ENCODE assay signal across 8 mouse cellular contexts in the genomic region with DNA sequence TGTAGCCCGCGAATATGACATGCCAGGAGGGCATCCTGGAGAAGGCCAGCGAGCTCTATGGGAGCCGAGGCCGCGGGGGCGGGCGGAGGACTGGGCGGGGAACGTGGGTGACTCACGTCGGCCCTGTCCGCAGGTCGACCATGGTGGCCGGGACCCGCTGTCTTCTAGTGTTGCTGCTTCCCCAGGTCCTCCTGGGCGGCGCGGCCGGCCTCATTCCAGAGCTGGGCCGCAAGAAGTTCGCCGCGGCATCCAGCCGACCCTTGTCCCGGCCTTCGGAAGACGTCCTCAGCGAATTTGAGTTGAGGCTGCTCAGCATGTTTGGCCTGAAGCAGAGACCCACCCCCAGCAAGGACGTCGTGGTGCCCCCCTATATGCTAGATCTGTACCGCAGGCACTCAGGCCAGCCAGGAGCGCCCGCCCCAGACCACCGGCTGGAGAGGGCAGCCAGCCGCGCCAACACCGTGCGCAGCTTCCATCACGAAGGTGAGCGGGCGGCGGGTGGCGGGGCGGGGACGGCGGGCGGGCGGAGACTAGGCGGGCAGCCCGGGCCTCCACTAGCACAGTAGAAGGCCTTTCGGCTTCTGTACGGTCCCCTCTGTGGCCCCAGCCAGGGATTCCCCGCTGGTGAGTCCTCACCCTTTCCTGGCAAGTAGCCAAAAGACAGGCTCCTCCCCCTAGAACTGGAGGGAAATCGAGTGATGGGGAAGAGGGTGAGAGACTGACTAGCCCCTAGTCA. TPM values are rescaled to one million over a fixed set of nuclear protein-coding genes. Genes with fewer than 3 reads are reported as not detected.
DNase-seq lines count a peak whose midpoint lies in the region; ATAC-seq and TF ChIP-seq lines count a peak whose summit lies in the region.

No protein-coding gene starts in this region.

- no peaks in the 10 kb centered on the region for H3K36me3 ChIP-seq in heart, adult 2 months (ENCODE audit: control insufficient read depth, insufficient read depth, low read length)
- H3K36me3 ChIP-seq in kidney, embryonic 14.5 days (ENCODE audit: control insufficient read depth, insufficient read depth, low read length): no peaks in the 10 kb centered on the region
- no peaks in the 10 kb centered on the region for H3K36me3 ChIP-seq in lung, postnatal 0 days (ENCODE audit: insufficient read depth, low read length)

- H3K27ac ChIP-seq in heart, adult 2 months: no peak overlapping the region
- no peak overlapping the region for H3K27ac ChIP-seq in kidney, embryonic 14.5 days (ENCODE audit: low read depth, low read length)
- H3K27ac ChIP-seq in lung, postnatal 0 days (ENCODE audit: low read length): no peak overlapping the region

- H3K79me2 ChIP-seq in heart, adult 2 months (replicated peaks; ENCODE audit: control insufficient read depth, insufficient read depth, low read length): no peaks in the 10 kb centered on the region

- TF ChIP-seq CTCF in heart, adult 2 months (IDR thresholded peaks at IDR 0.05): no peak
- TF ChIP-seq CTCF in lung, postnatal 0 days (IDR thresholded peaks at IDR 0.05): no peak

- TF ChIP-seq POLR2A in heart, adult 2 months (IDR thresholded peaks at IDR 0.05; ENCODE audit: insufficient read depth, low read depth, low read length): no peak

- peak; percentile 63 for DNase-seq in adrenal gland, adult 8-10 months
- DNase-seq in embryo, embryonic 10.5 days (ENCODE audit: low spot score): peak; percentile 61
- peak; percentile 42 to 54 for DNase-seq in heart, adult 2 months
- peak; percentile 36 for DNase-seq in lung, postnatal 0 days (ENCODE audit: low spot score)
- peak; percentile 74 for DNase-seq in retina, postnatal 1 day
- DNase-seq in frontal cortex, postnatal 14 days (ENCODE audit: low spot score in 2 of 2): no peak

- no peak for TF ChIP-seq EP300 in heart, adult 2 months (IDR thresholded peaks at IDR 0.05; ENCODE audit: insufficient read depth, low read depth, low read length)
- TF ChIP-seq EP300 in lung, postnatal 0 days (IDR thresholded peaks at IDR 0.05): no peak

- peak overlapping the region; percentile 17 for H3K4me3 ChIP-seq in heart, adult 2 months
- H3K4me3 ChIP-seq in kidney, embryonic 14.5 days (ENCODE audit: low read length): peak overlapping the region; percentile 64
- peak overlapping the region; percentile 49 for H3K4me3 ChIP-seq in lung, postnatal 0 days (ENCODE audit: low read depth, low read length)

- H3K9ac ChIP-seq in heart, adult 2 months (ENCODE audit: low read depth, low read length): peak overlapping the region; percentile 44
- peak overlapping the region; percentile 59 for H3K9ac ChIP-seq in kidney, embryonic 14.5 days (ENCODE audit: low read depth, low read length)
- no peak overlapping the region for H3K9ac ChIP-seq in lung, postnatal 0 days (replicated peaks; ENCODE audit: low read depth)

- WGBS in heart, adult 2 months: 3% methylated on average over 53 of the region's 55 CpGs
- WGBS in kidney, embryonic 14.5 days: under 1% methylated on average over 54 of the region's 55 CpGs
- WGBS in lung, postnatal 0 days: 2% methylated on average over 40 of the region's 55 CpGs

- no peaks in the 10 kb centered on the region for H3K9me3 ChIP-seq in kidney, embryonic 14.5 days (ENCODE audit: control insufficient read depth, low read length)
- no peaks in the 10 kb centered on the region for H3K9me3 ChIP-seq in lung, postnatal 0 days (ENCODE audit: low read length)

- H3K4me2 ChIP-seq in kidney, embryonic 14.5 days (replicated peaks; ENCODE audit: low read depth, low read length): peak overlapping the region; percentile 94
- H3K4me2 ChIP-seq in lung, postnatal 0 days (replicated peaks; ENCODE audit: low read depth, low read length): peak overlapping the region; percentile 80

- ATAC-seq in kidney, embryonic 14.5 days (ENCODE audit: low FRiP score, low TSS enrichment): peak; percentile 54
- ATAC-seq in lung, postnatal 0 days: peak; percentile 58
- ATAC-seq in inflammation-experienced regulatory T-cells, adult 6 months: no peak

- H3K27me3 ChIP-seq in heart, adult 2 months (ENCODE audit: control insufficient read depth, insufficient read depth, low read length): peaks cover 9% of the 10 kb centered on the region; the same call in 1 of the 2 replicates
- H3K27me3 ChIP-seq in kidney, embryonic 14.5 days (ENCODE audit: control insufficient read depth, insufficient read depth, low read length): peaks cover 22% of the 10 kb centered on the region
- peaks cover 13% of the 10 kb centered on the region for H3K27me3 ChIP-seq in lung, postnatal 0 days (replicated peaks; ENCODE audit: insufficient read depth, low read length)

- no peaks in the 10 kb centered on the region; the same call in 1 of the 2 replicates for H3K4me1 ChIP-seq in heart, adult 2 months (ENCODE audit: control insufficient read depth, insufficient read depth, low read length)
- H3K4me1 ChIP-seq in kidney, embryonic 14.5 days (ENCODE audit: control insufficient read depth, insufficient read depth, low read length): peaks cover 4% of the 10 kb centered on the region
- no peaks in the 10 kb centered on the region for H3K4me1 ChIP-seq in lung, postnatal 0 days (ENCODE audit: insufficient read depth, low read depth, low read length)

- intact Hi-C loops in heart, adult 2 months (cut with DNase I): loop anchor here (5.0 to 10.0 kb wide), 3 partner anchors 120 to 928 kb away; no protein-coding TSS in a partner anchor

RNA-seq across cellular contexts. Expression of a gene that starts 2.5 kb away (rescaled TPM):
- total RNA-seq in adrenal gland, adult 8-10 months (2022): 10 to 100 TPM in 3 of 4 experiments, 1 to 10 TPM in 1; 7.0 to 17.9 (median 13.7) TPM
- total RNA-seq in heart, adult 2 months (2021): 1 to 10 TPM; 1.6 to 1.8 TPM
- 0.59 and 0.96 TPM in 2 replicates for polyA plus RNA-seq in heart, adult 2 months (2012; rRNA removed)
- 8.1 and 12.6 TPM in 2 replicates for polyA plus RNA-seq in kidney, embryonic 14.5 days (2014; fragmentation: Nextera tagmentation; extraction: Ambion mirVana)
- polyA plus RNA-seq in lung, postnatal 0 days (2015; fragmentation: Nextera tagmentation; extraction: Ambion mirVana): 9.1 and 9.3 TPM in 2 replicates
- polyA plus RNA-seq in inflammation-experienced regulatory T-cells, adult 6 months (2017; shearing (Covaris generic)): not detected

Comparison
In these comparisons a context has a peak if more than half of its experiments do, and no peak if none do; other contexts are left out.
1. DNase-seq: peak in adrenal gland, adult 8-10 months (single experiment), embryo, embryonic 10.5 days (single experiment), heart, adult 2 months (2 of 2), lung, postnatal 0 days (single experiment) and retina, postnatal 1 day (single experiment); none in frontal cortex, postnatal 14 days (0 of 2).
2. Peak in every context shown above with its lines, with median percentiles within 50 percentile points of each other: H3K4me3 ChIP-seq.